Mouse (Mus musculus) liver, embryonic 12.5 days (tissue): ENCODE data around the gene Adamtsl5. TPM values are rescaled to one million over a fixed set of nuclear protein-coding genes. Genes with fewer than 3 reads are reported as not detected.

Experiments
- ATAC-seq: fragments of 200-750 bp; cut with Nextera tagmentation; 2 replicates; pipeline ENCODE4 v1.8.0; 2017; ENCODE audit warnings: moderate number of reproducible peaks, mild to moderate bottlenecking, moderate library complexity
- H3K27ac ChIP-seq: fragments of 300-500 bp; sonication (generic); 2 replicates; pipeline ENCODE4 v1.5.1; 2016; ENCODE audit warnings: mild to moderate bottlenecking
- H3K27me3 ChIP-seq: fragments of 300-500 bp; sonication (generic); replicated peaks from 2 replicates; pipeline ENCODE4 v1.6.1; 2016; ENCODE audit warnings: mild to moderate bottlenecking, moderate library complexity
- H3K36me3 ChIP-seq: fragments of 300-500 bp; sonication (generic); 2 replicates; pipeline ENCODE4 v1.6.1; 2016; ENCODE audit warnings: mild to moderate bottlenecking, moderate library complexity
- H3K4me1 ChIP-seq: fragments of 300-500 bp; sonication (generic); 2 replicates; pipeline ENCODE4 v1.6.1; 2016
- H3K4me2 ChIP-seq: fragments of 300-500 bp; sonication (generic); 2 replicates; pipeline ENCODE4 v1.6.1; 2016; ENCODE audit warnings: mild to moderate bottlenecking, moderate library complexity
- H3K4me3 ChIP-seq: fragments of 300-500 bp; sonication (generic); 2 replicates; pipeline ENCODE4 v1.5.1; 2016; ENCODE audit warnings: mild to moderate bottlenecking, moderate library complexity
- H3K9ac ChIP-seq: fragments of 300-500 bp; sonication (generic); 2 replicates; pipeline ENCODE4 v1.6.1; 2016; ENCODE audit warnings: mild to moderate bottlenecking, moderate library complexity
- H3K9me3 ChIP-seq: fragments of 300-500 bp; sonication (generic); replicated peaks from 2 replicates; pipeline ENCODE4 v1.6.1; 2016; ENCODE audit warnings: mild to moderate bottlenecking, moderate library complexity
- WGBS: fragments of 180-500 bp; shearing (Covaris S2); methylation state at CpG from one replicate; pipeline ENCODE4 v1.1.7; 2016; ENCODE audit not compliant: insufficient replicate concordance; 5-methylcytosine and 5-hydroxymethylcytosine counted together
- polyA plus RNA-seq: library from polyadenylated mRNA; unstranded; fragments of >200 nt; fragmentation: Nextera tagmentation; extraction: Ambion mirVana; gene quantifications from 2 replicates; pipeline ENCODE4 v1.2.1, GENCODE M21; 2016

Adamtsl5 gene
- polyA plus RNA-seq, 1 experiment from 2014 or later, result 2.4 TPM

DNA sequence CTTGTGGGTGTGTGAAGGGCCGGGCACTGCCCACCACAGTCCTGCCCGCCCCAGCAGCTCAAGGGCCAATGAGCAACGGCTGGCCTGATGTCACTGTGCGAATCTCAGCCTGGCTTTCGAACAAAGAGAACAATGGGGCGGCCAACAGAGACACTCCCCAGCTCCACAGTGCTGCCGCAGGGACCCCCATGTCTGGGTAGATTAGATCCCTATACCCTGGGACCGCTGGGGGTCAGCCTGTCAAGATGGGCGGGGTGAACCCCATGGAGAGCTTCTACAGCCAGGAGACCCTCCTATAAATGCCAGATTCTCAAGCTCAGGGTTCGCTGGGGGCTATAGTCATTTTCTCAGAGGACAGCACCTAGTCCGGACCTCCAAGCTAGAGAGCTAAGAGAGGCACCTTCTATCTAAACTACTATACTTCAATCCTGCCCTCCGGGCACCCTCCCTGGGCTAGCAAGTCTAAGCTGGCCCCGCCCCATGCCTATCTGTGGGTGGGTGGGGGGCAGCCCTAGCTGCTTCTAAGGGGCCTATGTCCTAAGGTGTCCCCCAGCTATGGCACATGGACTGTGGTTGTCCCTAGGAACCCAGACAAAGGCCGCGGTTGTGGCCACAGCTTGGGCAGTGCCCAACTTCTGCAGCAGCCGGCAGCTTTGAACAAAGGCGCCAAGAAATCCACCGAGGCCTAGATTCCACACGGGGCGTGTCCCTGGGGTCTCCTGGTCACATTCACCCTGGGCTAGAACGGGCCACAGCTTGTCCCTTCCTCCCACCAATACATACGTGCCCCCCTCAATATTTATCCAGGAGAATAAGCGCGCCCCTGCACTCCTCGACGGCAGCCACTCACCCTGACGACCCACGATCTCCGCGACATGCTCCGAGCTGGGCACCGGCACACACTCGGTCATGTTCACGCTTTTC is 37.9 kb upstream of the Adamtsl5 start:
- no peak for ATAC-seq
- peak overlapping the region; percentile 80 for H3K9ac ChIP-seq
- peaks cover 8% of the 10 kb centered on the region; the same call in 1 of the 2 replicates for H3K27me3 ChIP-seq
- H3K4me3 ChIP-seq, result peak overlapping the region; percentile 73
- H3K36me3 ChIP-seq, result peaks cover 36% of the 10 kb centered on the region
- WGBS, result 14% methylated on average over 34 of the region's 34 CpGs
- peak overlapping the region; percentile 73 for H3K27ac ChIP-seq
- H3K4me1 ChIP-seq, result peaks cover 59% of the 10 kb centered on the region
- peak overlapping the region; percentile 94 for H3K4me2 ChIP-seq
- no peaks in the 10 kb centered on the region for H3K9me3 ChIP-seq

DNA sequence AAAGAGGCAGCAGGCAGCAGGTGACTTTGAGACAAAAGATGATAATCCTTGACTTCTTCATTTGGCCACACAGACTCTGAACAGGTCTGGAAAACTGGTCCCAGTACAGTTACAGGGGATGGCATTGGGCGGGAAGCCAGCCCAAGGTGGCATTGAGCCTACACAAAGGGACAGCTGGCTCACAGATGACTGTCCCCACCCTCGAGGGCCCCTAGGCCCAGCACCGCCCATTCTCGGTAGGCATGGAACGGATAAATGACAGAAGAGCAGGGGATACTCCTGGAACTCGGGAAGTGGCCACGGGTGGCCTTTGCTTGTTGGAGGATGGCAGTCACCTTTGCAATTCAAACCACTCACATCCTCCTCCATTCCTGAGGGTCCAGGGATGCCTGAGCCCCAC is 37.1 kb upstream of the Adamtsl5 start:
- ATAC-seq, result no peak
- Histone ChIP-seq H3K36me3 (peaks cover 34% of the 10 kb centered on the region), H3K9ac (peak overlapping the region; percentile 80), H3K27ac (peak overlapping the region; percentile 73), H3K4me2 (peak overlapping the region; percentile 94), H3K4me3 (peak overlapping the region; percentile 73), H3K27me3 (peaks cover 8% of the 10 kb centered on the region; the same call in 1 of the 2 replicates), H3K9me3 (no peaks in the 10 kb centered on the region), H3K4me1 (peaks cover 59% of the 10 kb centered on the region)
- WGBS, result 37% methylated on average over 7 of the region's 7 CpGs

DNA sequence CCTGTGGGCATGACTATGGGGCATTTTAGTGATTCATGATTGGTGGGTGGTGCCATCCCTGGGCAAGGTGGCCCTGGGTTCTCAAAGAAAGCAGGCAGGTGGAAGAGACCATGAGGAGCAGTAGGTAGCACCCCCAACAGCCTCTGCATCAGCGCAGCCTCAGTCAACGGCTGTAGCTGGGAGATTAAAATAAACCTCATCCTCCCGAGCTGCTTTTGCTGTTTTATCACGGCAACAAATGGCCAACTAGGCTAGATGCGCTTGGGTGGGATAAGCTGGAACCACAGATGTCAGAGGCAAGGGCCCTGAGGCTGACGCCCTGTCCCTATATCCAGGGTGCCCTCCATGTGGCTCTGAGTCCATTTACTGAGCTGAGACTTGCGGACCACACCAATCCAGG is 36.5 kb upstream of the Adamtsl5 start:
- Histone ChIP-seq H3K27ac (peak overlapping the region; percentile 73), H3K36me3 (peaks cover 33% of the 10 kb centered on the region), H3K4me1 (peaks cover 59% of the 10 kb centered on the region), H3K4me3 (peak overlapping the region; percentile 73; the same call in 1 of the 2 replicates), H3K9ac (peak overlapping the region; percentile 80; the same call in 1 of the 2 replicates), H3K27me3 (peaks cover 8% of the 10 kb centered on the region; the same call in 1 of the 2 replicates), H3K4me2 (peak overlapping the region; percentile 94), H3K9me3 (no peaks in the 10 kb centered on the region)
- peak; percentile 68 for ATAC-seq
- 30% methylated on average over 7 of the region's 7 CpGs for WGBS

DNA sequence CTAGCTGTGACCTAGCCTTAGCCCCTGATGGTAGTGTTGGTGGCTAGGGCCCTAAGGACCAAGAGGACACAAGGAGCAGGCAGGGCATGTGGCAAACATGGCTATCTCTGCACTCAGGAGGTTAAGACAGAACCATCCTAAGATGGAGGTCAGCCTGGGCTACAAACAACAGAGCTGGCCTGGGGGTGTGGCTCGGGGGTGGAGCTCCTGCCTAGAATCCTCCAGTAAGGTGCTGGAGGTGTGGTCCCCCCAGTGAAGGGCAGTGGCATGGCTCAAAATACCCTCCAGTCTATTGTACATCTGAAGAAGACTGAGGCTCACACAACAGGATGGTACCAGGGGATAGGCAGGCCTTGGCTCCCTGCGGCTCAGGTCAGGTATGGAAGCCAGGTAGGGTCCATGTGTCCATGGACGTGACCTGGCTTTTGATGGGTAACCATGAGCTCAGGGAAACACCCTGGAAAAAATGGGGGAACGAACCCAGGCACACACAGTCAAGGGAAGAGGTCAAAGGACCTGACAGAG is 36.0 kb upstream of the Adamtsl5 start:
- Histone ChIP-seq H3K4me2 (peak overlapping the region; percentile 94), H3K4me1 (peaks cover 57% of the 10 kb centered on the region), H3K36me3 (peaks cover 34% of the 10 kb centered on the region), H3K9ac (peak overlapping the region; percentile 80), H3K4me3 (peak overlapping the region; percentile 73; the same call in 1 of the 2 replicates), H3K27me3 (peaks cover 8% of the 10 kb centered on the region; the same call in 1 of the 2 replicates), H3K9me3 (no peaks in the 10 kb centered on the region), H3K27ac (peak overlapping the region; percentile 73)
- ATAC-seq, result 0 out of 2 replicates have a peak, but pooled peaks have one; percentile 5
- 75% methylated on average over 4 of the region's 4 CpGs for WGBS

DNA sequence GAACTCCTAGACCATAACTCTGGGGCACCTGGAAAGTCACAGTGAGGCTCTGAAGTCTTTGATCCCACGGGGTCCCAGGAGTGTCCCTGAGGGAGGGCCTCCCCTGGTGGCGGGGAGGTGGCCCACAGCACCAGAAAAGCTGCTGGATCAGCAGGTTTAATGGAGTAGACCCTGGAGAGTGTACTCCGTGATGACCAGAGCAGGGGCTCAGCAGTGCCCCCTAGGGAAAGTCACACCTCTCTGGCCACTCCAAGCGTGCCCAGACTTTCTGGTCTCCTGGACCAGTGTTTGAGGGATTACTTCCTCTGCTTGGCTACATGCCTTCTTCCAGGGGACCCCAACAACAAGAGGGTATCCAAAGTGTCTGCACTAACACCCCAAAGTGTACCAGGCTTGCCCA is 35.2 kb upstream of the Adamtsl5 start:
- peaks cover 50% of the 10 kb centered on the region for H3K4me1 ChIP-seq
- no peak overlapping the region for H3K4me2 ChIP-seq
- H3K9ac ChIP-seq, result 0 out of 2 replicates have a peak overlapping the region, but pooled peaks have one; percentile 80
- no peaks in the 10 kb centered on the region for H3K9me3 ChIP-seq
- ATAC-seq, result no peak
- H3K27me3 ChIP-seq, result peaks cover 8% of the 10 kb centered on the region; the same call in 1 of the 2 replicates
- 69% methylated on average over 4 of the region's 4 CpGs for WGBS
- peak overlapping the region; percentile 73; the same call in 1 of the 2 replicates for H3K27ac ChIP-seq
- peaks cover 34% of the 10 kb centered on the region for H3K36me3 ChIP-seq
- no peak overlapping the region for H3K4me3 ChIP-seq

DNA sequence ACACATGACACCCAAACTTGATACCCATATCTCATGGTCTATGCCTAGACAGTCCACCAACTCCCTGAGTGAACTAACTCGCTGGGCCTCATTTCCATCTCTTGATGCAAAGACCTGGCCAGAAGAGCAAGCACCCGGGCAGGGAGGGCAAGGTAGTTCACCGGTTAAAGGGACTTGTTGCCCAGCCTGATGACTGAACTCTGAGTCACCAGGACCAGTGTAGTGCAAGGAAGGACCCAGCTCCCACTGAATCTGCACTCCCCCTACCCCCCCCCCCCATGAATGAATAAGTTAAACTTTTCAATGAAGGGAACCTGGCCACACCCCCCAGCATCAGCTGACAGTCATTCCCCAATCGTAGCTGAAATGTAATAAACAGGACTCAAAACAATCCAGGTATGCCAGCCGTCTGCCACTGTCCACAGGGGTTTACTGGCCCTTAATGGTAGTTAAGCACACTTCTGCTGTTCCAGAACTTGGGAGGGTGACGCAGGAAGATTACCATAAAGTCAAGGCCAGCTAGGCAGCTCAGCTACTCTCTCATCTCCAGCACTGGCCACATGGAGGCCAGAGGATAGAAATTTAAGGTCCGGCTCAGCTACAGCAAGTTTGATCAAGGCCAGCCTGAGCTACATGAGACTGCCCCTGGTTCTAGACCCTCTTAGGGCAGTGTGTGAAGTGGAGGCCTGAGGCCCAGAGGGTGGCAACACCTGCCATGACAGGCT is 34.6 kb upstream of the Adamtsl5 start:
- Histone ChIP-seq H3K9ac (no peak overlapping the region), H3K36me3 (peaks cover 34% of the 10 kb centered on the region), H3K27me3 (peaks cover 8% of the 10 kb centered on the region; the same call in 1 of the 2 replicates), H3K4me1 (peaks cover 44% of the 10 kb centered on the region), H3K27ac (no peak overlapping the region), H3K4me2 (no peak overlapping the region), H3K9me3 (no peaks in the 10 kb centered on the region), H3K4me3 (no peak overlapping the region)
- 86% methylated on average over 7 of the region's 7 CpGs for WGBS
- no peak for ATAC-seq

DNA sequence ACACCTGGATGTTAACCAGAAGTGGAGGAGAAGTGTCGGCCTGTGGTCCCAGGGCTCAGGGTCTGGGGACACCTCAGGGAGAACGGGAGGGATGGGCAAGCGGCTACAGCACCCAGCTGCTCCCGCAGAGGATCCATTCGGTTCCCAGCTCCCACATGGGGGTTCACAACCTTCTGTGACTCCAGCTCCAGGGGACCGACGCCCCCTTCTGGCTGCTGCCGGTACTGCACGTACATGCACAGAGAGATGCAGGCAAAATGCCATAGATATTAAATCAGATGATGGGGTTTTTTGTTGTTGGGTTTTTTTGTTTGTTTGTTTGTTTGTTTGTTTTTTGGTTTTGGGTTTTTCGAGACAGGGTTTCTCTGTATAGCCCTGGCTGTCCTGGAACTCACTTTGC is 29.5 kb upstream of the Adamtsl5 start:
- WGBS, result 44% methylated on average over 10 of the region's 10 CpGs
- Histone ChIP-seq H3K36me3 (peaks cover 28% of the 10 kb centered on the region), H3K4me3 (no peak overlapping the region), H3K9ac (no peak overlapping the region), H3K27ac (no peak overlapping the region), H3K4me2 (no peak overlapping the region), H3K9me3 (0 out of 2 replicates have a peak, but pooled peaks cover 3% of the 10 kb centered on the region), H3K4me1 (no peaks in the 10 kb centered on the region), H3K27me3 (peaks cover 13% of the 10 kb centered on the region)
- ATAC-seq, result no peak

DNA sequence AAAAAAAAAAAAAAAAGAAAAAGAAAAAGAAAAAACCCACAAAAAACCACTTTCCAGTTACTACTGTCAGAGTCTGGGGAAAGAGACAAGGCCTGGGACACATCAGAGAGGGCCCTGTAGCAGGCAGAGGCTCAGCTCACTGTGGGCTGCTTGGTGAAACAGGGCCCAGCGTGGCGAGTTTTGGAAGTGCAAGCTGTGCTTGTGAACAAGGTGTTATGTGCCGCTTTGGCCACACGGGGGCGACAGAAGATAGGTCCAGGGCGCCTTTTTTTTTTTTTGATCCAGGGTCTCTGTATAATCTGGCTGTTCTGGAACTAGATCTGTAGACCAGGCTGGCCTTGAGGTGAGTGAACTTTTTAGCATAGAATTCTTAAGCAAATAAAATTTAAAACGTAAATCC is 27.9 kb upstream of the Adamtsl5 start:
- 3% methylated on average over 7 of the region's 7 CpGs for WGBS
- Histone ChIP-seq H3K9ac (no peak overlapping the region), H3K27me3 (peaks cover 22% of the 10 kb centered on the region), H3K36me3 (peaks cover 12% of the 10 kb centered on the region), H3K9me3 (0 out of 2 replicates have a peak, but pooled peaks cover 3% of the 10 kb centered on the region), H3K4me3 (no peak overlapping the region), H3K27ac (no peak overlapping the region), H3K4me2 (no peak overlapping the region), H3K4me1 (peaks cover 7% of the 10 kb centered on the region; the same call in 1 of the 2 replicates)
- ATAC-seq, result 0 out of 2 replicates have a peak, but pooled peaks have one; percentile 43

DNA sequence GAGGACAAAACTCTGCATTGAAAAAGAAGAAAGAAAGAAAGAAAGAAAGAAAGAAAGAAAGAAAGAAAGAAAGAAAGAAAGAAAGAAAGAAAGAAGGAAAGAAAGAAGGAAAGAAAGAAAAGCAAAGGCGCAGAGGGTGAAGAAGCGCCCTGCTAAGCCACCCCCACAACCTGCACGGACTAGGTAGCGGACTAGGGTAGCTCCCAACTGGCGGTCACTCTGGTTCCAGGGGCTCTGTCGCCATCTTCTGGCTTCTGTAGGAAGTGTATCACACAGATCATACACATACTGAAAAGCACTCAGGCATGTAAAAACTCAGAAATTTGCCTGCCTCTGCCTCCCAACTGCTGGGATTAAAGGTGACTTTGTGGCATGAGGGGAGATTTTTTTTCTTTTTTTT is 25.9 kb upstream of the Adamtsl5 start:
- ATAC-seq, result peak; percentile 41; the same call in 1 of the 2 replicates
- 17% methylated on average over 6 of the region's 6 CpGs for WGBS
- 0 out of 2 replicates have a peak, but pooled peaks cover 3% of the 10 kb centered on the region for H3K9me3 ChIP-seq

DNA sequence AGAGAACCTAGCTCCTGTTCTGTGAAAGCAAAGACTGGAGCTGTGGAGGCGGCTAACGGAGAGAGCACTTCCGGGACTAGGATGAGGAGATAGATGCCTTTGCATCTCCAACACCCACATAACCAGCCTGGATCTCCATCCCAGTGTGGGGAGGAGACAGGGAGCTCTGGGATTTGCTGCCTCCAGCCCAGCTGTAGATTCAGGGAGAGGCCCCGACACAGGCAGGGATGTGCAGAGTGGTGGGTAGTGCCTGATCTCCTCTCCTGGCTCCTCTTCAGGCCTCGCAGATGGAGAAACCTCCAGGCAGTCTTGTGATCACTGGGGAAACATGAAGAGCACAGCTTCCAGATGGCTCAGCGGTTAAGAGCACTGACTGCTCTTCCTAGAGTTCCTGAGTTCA is 24.5 kb upstream of the Adamtsl5 start:
- no peak overlapping the region for H3K27ac ChIP-seq
- peaks cover 7% of the 10 kb centered on the region; the same call in 1 of the 2 replicates for H3K4me1 ChIP-seq
- no peak overlapping the region for H3K9ac ChIP-seq
- H3K27me3 ChIP-seq, result peaks cover 49% of the 10 kb centered on the region
- H3K4me3 ChIP-seq, result no peak overlapping the region
- H3K36me3 ChIP-seq, result no peaks in the 10 kb centered on the region
- no peak overlapping the region for H3K4me2 ChIP-seq
- ATAC-seq, result no peak
- WGBS, result 75% methylated on average over 6 of the region's 6 CpGs
- 0 out of 2 replicates have a peak, but pooled peaks cover 8% of the 10 kb centered on the region for H3K9me3 ChIP-seq

More for the DNA sequence above, 25.9 kb upstream of the Adamtsl5 start:
- Histone ChIP-seq H3K9ac (no peak overlapping the region), H3K27me3 (peaks cover 38% of the 10 kb centered on the region), H3K4me2 (no peak overlapping the region), H3K4me1 (peaks cover 7% of the 10 kb centered on the region; the same call in 1 of the 2 replicates), H3K27ac (no peak overlapping the region), H3K4me3 (no peak overlapping the region), H3K36me3 (no peaks in the 10 kb centered on the region)

DNA sequence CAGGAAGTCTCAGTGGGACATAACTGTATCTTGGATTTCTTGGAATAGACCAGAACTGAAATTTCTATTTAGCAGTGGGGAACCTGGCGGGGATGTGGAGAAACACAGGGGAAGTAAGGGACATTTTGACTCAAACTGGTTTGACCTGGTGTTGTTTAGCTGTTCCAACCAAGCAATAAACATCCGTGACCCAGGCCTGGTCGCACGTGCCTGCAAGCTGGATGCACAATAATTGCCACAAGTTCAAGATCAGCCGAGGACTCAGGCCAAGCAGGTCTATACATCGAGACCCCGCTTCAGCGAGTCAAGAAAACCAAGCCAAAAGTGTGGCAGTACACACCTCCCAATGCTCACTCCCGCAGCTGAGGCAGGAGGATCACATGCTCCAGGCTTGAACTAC is 23.8 kb upstream of the Adamtsl5 start:
- Histone ChIP-seq H3K36me3 (no peaks in the 10 kb centered on the region), H3K4me2 (peak overlapping the region; percentile 33; the same call in 1 of the 2 replicates), H3K9me3 (0 out of 2 replicates have a peak, but pooled peaks cover 5% of the 10 kb centered on the region), H3K9ac (no peak overlapping the region), H3K4me1 (peaks cover 7% of the 10 kb centered on the region; the same call in 1 of the 2 replicates), H3K4me3 (no peak overlapping the region), H3K27ac (no peak overlapping the region), H3K27me3 (peaks cover 57% of the 10 kb centered on the region)
- no peak for ATAC-seq
- WGBS, result 48% methylated on average over 9 of the region's 9 CpGs
